Mouse (Mus musculus): ENCODE results near the gene Id4. TPM values are rescaled to one million over a fixed set of nuclear protein-coding genes. Genes with fewer than 3 reads are reported as not detected.

Id4 gene
- polyA plus RNA-seq (2015; fragmentation: Nextera tagmentation; extraction: Ambion mirVana): 24.3 and 26.6 TPM in 2 replicates

- peak; percentile 96 for ATAC-seq (replicated peaks; ENCODE audit: low FRiP score)
- peaks cover 19% of the 10 kb centered on the region for H3K4me1 ChIP-seq
- WGBS: under 1% methylated on average over 52 of the region's 52 CpGs
- H3K27me3 ChIP-seq: no peaks in the 10 kb centered on the region
- peak within 1 kb of the TSS; percentile 72 for H3K4me3 ChIP-seq (replicated peaks)
- no peaks in the 10 kb centered on the region for H3K9me3 ChIP-seq (replicated peaks)
- no peaks in the 10 kb centered on the region for H3K36me3 ChIP-seq
- peak within 1 kb of the TSS; percentile 95 for H3K27ac ChIP-seq
- peak within 1 kb of the TSS; percentile 85 for H3K4me2 ChIP-seq
- H3K9ac ChIP-seq: peak within 1 kb of the TSS; percentile 83
Measured at GRCm38 (mm10) chr13:48260690-48261278, at the start of gene Id4. Gene Id4, plus strand, starts transcription at chr13:48261228.

- Histone ChIP-seq H3K36me3 (no peaks in the 10 kb centered on the region), H3K4me1 (peaks cover 12% of the 10 kb centered on the region), H3K4me2 (peak overlapping the region; percentile 47), H3K9ac (no peak overlapping the region), H3K9me3 (replicated peaks) (no peaks in the 10 kb centered on the region), H3K27me3 (no peaks in the 10 kb centered on the region), H3K4me3 (replicated peaks) (peak overlapping the region; percentile 25; the same call in 1 of the 2 replicates), H3K27ac (peak overlapping the region; percentile 25; the same call in 1 of the 2 replicates)
- 39% methylated on average over 8 of the region's 8 CpGs for WGBS
- no peak for ATAC-seq (replicated peaks; ENCODE audit: low FRiP score)
Measured at GRCm38 (mm10) chr13:48227136-48227535, 33.9 kb upstream of the Id4 start.

- no peaks in the 10 kb centered on the region for H3K9me3 ChIP-seq (replicated peaks)
- H3K9ac ChIP-seq: peak overlapping the region; percentile 35; the same call in 1 of the 2 replicates
- H3K27me3 ChIP-seq: no peaks in the 10 kb centered on the region
- ATAC-seq (replicated peaks; ENCODE audit: low FRiP score): peak; percentile 99
- WGBS: under 1% methylated on average over 36 of the region's 38 CpGs
- peak overlapping the region; percentile 91 for H3K27ac ChIP-seq
- peak overlapping the region; percentile 59 for H3K4me2 ChIP-seq
- peaks cover 12% of the 10 kb centered on the region for H3K4me1 ChIP-seq
- H3K4me3 ChIP-seq (replicated peaks): peak overlapping the region; percentile 37
- no peaks in the 10 kb centered on the region for H3K36me3 ChIP-seq
Measured at GRCm38 (mm10) chr13:48227712-48228111, 33.3 kb upstream of the Id4 start.

GRCm38 (mm10) chr13:48228114-48228513, 32.9 kb upstream of the Id4 start:
- Histone ChIP-seq H3K9me3 (replicated peaks) (no peaks in the 10 kb centered on the region), H3K27me3 (no peaks in the 10 kb centered on the region), H3K4me1 (peaks cover 12% of the 10 kb centered on the region), H3K27ac (peak overlapping the region; percentile 91), H3K9ac (peak overlapping the region; percentile 35; the same call in 1 of the 2 replicates), H3K4me3 (replicated peaks) (peak overlapping the region; percentile 37), H3K36me3 (no peaks in the 10 kb centered on the region), H3K4me2 (peak overlapping the region; percentile 59)
- 17% methylated on average over 4 of the region's 4 CpGs for WGBS
- peak; percentile 69 for ATAC-seq (replicated peaks; ENCODE audit: low FRiP score)

- Histone ChIP-seq H3K9me3 (replicated peaks) (no peaks in the 10 kb centered on the region), H3K4me3 (replicated peaks) (no peak overlapping the region), H3K9ac (no peak overlapping the region), H3K4me2 (no peak overlapping the region), H3K27me3 (no peaks in the 10 kb centered on the region), H3K36me3 (no peaks in the 10 kb centered on the region), H3K27ac (no peak overlapping the region), H3K4me1 (peaks cover 12% of the 10 kb centered on the region)
- 68% methylated on average over 6 of the region's 6 CpGs for WGBS
- no peak for ATAC-seq (replicated peaks; ENCODE audit: low FRiP score)
Measured at GRCm38 (mm10) chr13:48230996-48231395, 30.0 kb upstream of the Id4 start.

GRCm38 (mm10) chr13:48236436-48236835, 24.6 kb upstream of the Id4 start:
- ATAC-seq (replicated peaks; ENCODE audit: low FRiP score): no peak
- no peaks in the 10 kb centered on the region for H3K9me3 ChIP-seq (replicated peaks)
- no peak overlapping the region for H3K9ac ChIP-seq
- H3K4me2 ChIP-seq: no peak overlapping the region
- WGBS: 86% methylated on average over 4 of the region's 4 CpGs
- 0 out of 2 replicates have a peak, but pooled peaks cover 5% of the 10 kb centered on the region for H3K4me1 ChIP-seq
- H3K36me3 ChIP-seq: no peaks in the 10 kb centered on the region
- H3K27ac ChIP-seq: no peak overlapping the region
- H3K4me3 ChIP-seq (replicated peaks): no peak overlapping the region
- no peaks in the 10 kb centered on the region for H3K27me3 ChIP-seq

- Histone ChIP-seq H3K9ac (no peak overlapping the region), H3K4me1 (0 out of 2 replicates have a peak, but pooled peaks cover 5% of the 10 kb centered on the region)
Measured at GRCm38 (mm10) chr13:48236865-48237264, 24.2 kb upstream of the Id4 start.

GRCm38 (mm10) chr13:48237516-48237915, 23.5 kb upstream of the Id4 start:
- Histone ChIP-seq H3K27ac (no peak overlapping the region), H3K27me3 (no peaks in the 10 kb centered on the region), H3K9ac (no peak overlapping the region), H3K4me3 (replicated peaks) (no peak overlapping the region), H3K4me1 (0 out of 2 replicates have a peak, but pooled peaks cover 5% of the 10 kb centered on the region), H3K36me3 (no peaks in the 10 kb centered on the region), H3K9me3 (replicated peaks) (no peaks in the 10 kb centered on the region), H3K4me2 (no peak overlapping the region)
- ATAC-seq (replicated peaks; ENCODE audit: low FRiP score): no peak
- 12% methylated on average over 4 of the region's 4 CpGs for WGBS

More at GRCm38 (mm10) chr13:48236865-48237264, 24.2 kb upstream of the Id4 start:
- Histone ChIP-seq H3K27ac (no peak overlapping the region), H3K9me3 (replicated peaks) (no peaks in the 10 kb centered on the region), H3K4me3 (replicated peaks) (no peak overlapping the region), H3K4me2 (no peak overlapping the region), H3K36me3 (no peaks in the 10 kb centered on the region), H3K27me3 (no peaks in the 10 kb centered on the region)
- 74% methylated on average over 7 of the region's 7 CpGs for WGBS
- ATAC-seq (replicated peaks; ENCODE audit: low FRiP score): no peak

- H3K9ac ChIP-seq: no peak overlapping the region
- ATAC-seq (replicated peaks; ENCODE audit: low FRiP score): 0 out of 2 replicates have a peak, but pooled peaks have one; percentile 46
- no peaks in the 10 kb centered on the region for H3K36me3 ChIP-seq
- H3K9me3 ChIP-seq (replicated peaks): no peaks in the 10 kb centered on the region
- H3K27ac ChIP-seq: 0 out of 2 replicates have a peak overlapping the region, but pooled peaks have one; percentile 27
- peaks cover 6% of the 10 kb centered on the region for H3K4me1 ChIP-seq
- H3K4me3 ChIP-seq (replicated peaks): no peak overlapping the region
- 16% methylated on average over 5 of the region's 5 CpGs for WGBS
- H3K4me2 ChIP-seq: no peak overlapping the region
- H3K27me3 ChIP-seq: no peaks in the 10 kb centered on the region
Measured at GRCm38 (mm10) chr13:48245235-48246012, 15.6 kb upstream of the Id4 start.

- ATAC-seq (replicated peaks; ENCODE audit: low FRiP score): no peak
- Histone ChIP-seq H3K4me3 (replicated peaks) (no peak overlapping the region), H3K9ac (no peak overlapping the region), H3K27me3 (no peaks in the 10 kb centered on the region), H3K9me3 (replicated peaks) (0 out of 2 replicates have a peak, but pooled peaks cover 2% of the 10 kb centered on the region), H3K36me3 (no peaks in the 10 kb centered on the region), H3K27ac (no peak overlapping the region), H3K4me1 (no peaks in the 10 kb centered on the region), H3K4me2 (no peak overlapping the region)
- 67% methylated on average over 2 of the region's 2 CpGs for WGBS
Measured at GRCm38 (mm10) chr13:48252559-48252958, 8.5 kb upstream of the Id4 start.

- H3K9me3 ChIP-seq (replicated peaks): 0 out of 2 replicates have a peak, but pooled peaks cover 2% of the 10 kb centered on the region
- peaks cover 2% of the 10 kb centered on the region; the same call in 1 of the 2 replicates for H3K4me1 ChIP-seq
- no peaks in the 10 kb centered on the region for H3K27me3 ChIP-seq
- no peak for ATAC-seq (replicated peaks; ENCODE audit: low FRiP score)
- no peak overlapping the region for H3K27ac ChIP-seq
- H3K4me2 ChIP-seq: no peak overlapping the region
- no peak overlapping the region for H3K9ac ChIP-seq
- H3K36me3 ChIP-seq: no peaks in the 10 kb centered on the region
- 88% methylated on average over 8 of the region's 8 CpGs for WGBS
- H3K4me3 ChIP-seq (replicated peaks): no peak overlapping the region
Measured at GRCm38 (mm10) chr13:48255026-48255425, 6.0 kb upstream of the Id4 start.

Data from kidney, embryonic 15.5 days (tissue).